Mouse (Mus musculus): ENCODE measurements around the gene Krtcap3.

GRCm38 (mm10) chr5:31290521-31291360 is 39.2 kb downstream of the Krtcap3 start, which contains the start of gene Ift172:
- no peak for TF ChIP-seq CTCF (IDR thresholded peaks at IDR 0.05; ENCODE audit: insufficient read depth, low read depth, low read length)
- TF ChIP-seq POLR2A (IDR thresholded peaks at IDR 0.05; ENCODE audit: insufficient read depth, low read depth, low read length), result peak; percentile 54; the same call in 1 of the 2 replicates

All from olfactory bulb, adult 2 months (tissue).